Mouse (Mus musculus): ENCODE measurements at regions not wholly inside any gene's neighbourhood (a gene's known extent, or its start where the extent isn't known, plus 50 kb on each side); places are given as distances from the start of the nearest gene placed in this dataset.

GRCm38 (mm10) chr2:74964360-74964759, 138.8 kb downstream of the Mtx2 start:
- Histone ChIP-seq H3K27me3 (ENCODE audit: control insufficient read depth in 1 of 2, insufficient read depth in 2 of 2, low read length in 2 of 2) (peaks cover 0 to 4% of the 10 kb centered on the region in 2 experiments; a peak in 1 of 4 replicates), H3K9ac (ENCODE audit: control insufficient read depth, low read depth, low read length, poor library complexity, severe bottlenecking) (no peak overlapping the region), H3K9me3 (replicated peaks; ENCODE audit: insufficient read depth, low read length) (no peaks in the 10 kb centered on the region), H3K79me2 (ENCODE audit: control insufficient read depth, insufficient read depth, low read length, poor library complexity) (no peaks in the 10 kb centered on the region), H3K36me3 (ENCODE audit: control insufficient read depth in 1 of 2, insufficient read depth in 2 of 2, low read length in 2 of 2) (no peaks in the 10 kb centered on the region), H3K27ac (ENCODE audit: control insufficient read depth, low read depth, low read length) (no peak overlapping the region), H3K4me3 (ENCODE audit: control insufficient read depth in 1 of 2, insufficient read depth in 1 of 2, low read depth in 2 of 2, low read length in 2 of 2) (no peak overlapping the region), H3K4me1 (ENCODE audit: control insufficient read depth in 1 of 2, insufficient read depth in 2 of 2, low read length in 2 of 2) (no peaks in the 10 kb centered on the region)
- peak; percentile 74 for DNase-seq (ENCODE audit: low read depth, low spot score)
- peak; percentile 82 for TF ChIP-seq RAD21 (IDR thresholded peaks at IDR 0.05; ENCODE audit: low read depth, low read length)
- peak; percentile 97 for TF ChIP-seq SMC3 (IDR thresholded peaks at IDR 0.05; ENCODE audit: low read depth, low read length)
- no peak for TF ChIP-seq BHLHE40 (IDR thresholded peaks at IDR 0.05; ENCODE audit: borderline replicate concordance, low read depth, low read length)
- TF ChIP-seq TAL1 (IDR thresholded peaks at IDR 0.05; ENCODE audit: low read length): no peak
- TF ChIP-seq CTCF (IDR thresholded peaks at IDR 0.05 in 2 of 3, conservative IDR thresholded peaks at IDR 0.05 in 1 of 3; ENCODE audit: control insufficient read depth in 1 of 3, insufficient read depth in 1 of 3, low read depth in 2 of 3, low read length in 3 of 3, poor library complexity in 1 of 3, severe bottlenecking in 1 of 3): peak; percentile 77 to 91 (median 86)
- TF ChIP-seq SIN3A (IDR thresholded peaks at IDR 0.05; ENCODE audit: low read length): no peak
- peak; percentile 84 for TF ChIP-seq ZC3H11A (IDR thresholded peaks at IDR 0.05; ENCODE audit: low read depth, low read length)
- TF ChIP-seq TCF12 (IDR thresholded peaks at IDR 0.05; ENCODE audit: low read depth, low read length): no peak
- TF ChIP-seq MYC (IDR thresholded peaks at IDR 0.05; ENCODE audit: low read depth, low read length): no peak

GRCm38 (mm10) chr2:74964980-74965379, 139.4 kb downstream of the Mtx2 start:
- H3K4me1 ChIP-seq (ENCODE audit: control insufficient read depth in 1 of 2, insufficient read depth in 2 of 2, low read length in 2 of 2): no peaks in the 10 kb centered on the region

GRCm38 (mm10) chr2:74965384-74966060, 139.9 kb downstream of the Mtx2 start:
- Histone ChIP-seq H3K27me3 (ENCODE audit: control insufficient read depth in 1 of 2, insufficient read depth in 2 of 2, low read length in 2 of 2) (peaks cover 0 to 2% of the 10 kb centered on the region in 2 experiments; a peak in 1 of 4 replicates), H3K36me3 (ENCODE audit: control insufficient read depth in 1 of 2, insufficient read depth in 2 of 2, low read length in 2 of 2) (no peaks in the 10 kb centered on the region), H3K79me2 (ENCODE audit: control insufficient read depth, insufficient read depth, low read length, poor library complexity) (no peaks in the 10 kb centered on the region), H3K4me1 (ENCODE audit: control insufficient read depth in 1 of 2, insufficient read depth in 2 of 2, low read length in 2 of 2) (no peaks in the 10 kb centered on the region), H3K27ac (ENCODE audit: control insufficient read depth, low read depth, low read length) (no peak overlapping the region), H3K9me3 (replicated peaks; ENCODE audit: insufficient read depth, low read length) (no peaks in the 10 kb centered on the region), H3K4me3 (ENCODE audit: control insufficient read depth in 1 of 2, insufficient read depth in 1 of 2, low read depth in 2 of 2, low read length in 2 of 2) (no peak overlapping the region), H3K9ac (ENCODE audit: control insufficient read depth, low read depth, low read length, poor library complexity, severe bottlenecking) (no peak overlapping the region)
- TF ChIP-seq SMC3 (IDR thresholded peaks at IDR 0.05; ENCODE audit: low read depth, low read length) (no peak), ZNF384 (IDR thresholded peaks at IDR 0.05; ENCODE audit: low read depth, low read length) (no peak), USF2 (IDR thresholded peaks at IDR 0.05; ENCODE audit: borderline replicate concordance in 1 of 2, insufficient read depth in 1 of 2, low read depth in 1 of 2, low read length in 2 of 2) (no peak), NRF1 (IDR thresholded peaks at IDR 0.05; ENCODE audit: insufficient read depth, low read depth, low read length, poor library complexity, severe bottlenecking) (no peak), ZKSCAN1 (IDR thresholded peaks at IDR 0.05; ENCODE audit: low read depth, low read length) (no peak), KAT2A (conservative IDR thresholded peaks at IDR 0.05; ENCODE audit: low read depth, low read length) (no peak)
- DNase-seq (ENCODE audit: low read depth, low spot score): no peak

More at GRCm38 (mm10) chr2:74964980-74965379, 139.4 kb downstream of the Mtx2 start:
- Histone ChIP-seq H3K9me3 (replicated peaks; ENCODE audit: insufficient read depth, low read length) (no peaks in the 10 kb centered on the region), H3K27ac (ENCODE audit: control insufficient read depth, low read depth, low read length) (no peak overlapping the region), H3K27me3 (ENCODE audit: control insufficient read depth in 1 of 2, insufficient read depth in 2 of 2, low read length in 2 of 2) (peaks cover 0 to 4% of the 10 kb centered on the region in 2 experiments; a peak in 1 of 4 replicates), H3K79me2 (ENCODE audit: control insufficient read depth, insufficient read depth, low read length, poor library complexity) (no peaks in the 10 kb centered on the region), H3K9ac (ENCODE audit: control insufficient read depth, low read depth, low read length, poor library complexity, severe bottlenecking) (no peak overlapping the region), H3K4me3 (ENCODE audit: control insufficient read depth in 1 of 2, insufficient read depth in 1 of 2, low read depth in 2 of 2, low read length in 2 of 2) (no peak overlapping the region), H3K36me3 (ENCODE audit: control insufficient read depth in 1 of 2, insufficient read depth in 2 of 2, low read length in 2 of 2) (no peaks in the 10 kb centered on the region)
- no peak for TF ChIP-seq RAD21 (IDR thresholded peaks at IDR 0.05; ENCODE audit: low read depth, low read length)
- TF ChIP-seq MYB (IDR thresholded peaks at IDR 0.05; ENCODE audit: low read depth, low read length): no peak
- TF ChIP-seq UBTF (IDR thresholded peaks at IDR 0.05; ENCODE audit: borderline replicate concordance, insufficient read depth, low read depth, low read length): no peak
- no peak for TF ChIP-seq BHLHE40 (IDR thresholded peaks at IDR 0.05; ENCODE audit: borderline replicate concordance, low read depth, low read length)
- no peak for DNase-seq (ENCODE audit: low read depth, low spot score)

Data from MEL (cell line).